Mouse (Mus musculus) brain, embryonic 14.5 days (tissue): ENCODE results near the gene E130218I03Rik.

Source experiments
- CTCF ChIP-seq: fragments of 200-500 bp; IDR thresholded peaks from 2 replicates; pipeline ENCODE4 v1.5.1; 2012; ENCODE audit warnings: inconsistent platforms, mild to moderate bottlenecking, moderate library complexity, borderline replicate concordance; ENCODE audit not compliant: insufficient read depth, insufficient read length; ENCODE audit errors: extremely low read depth
- POLR2A ChIP-seq: fragments of 200-500 bp; IDR thresholded peaks from 2 replicates; pipeline ENCODE4 v1.6.1; 2012; ENCODE audit warnings: mild to moderate bottlenecking, inconsistent platforms, borderline replicate concordance; ENCODE audit not compliant: poor library complexity, insufficient read depth, insufficient read length, severe bottlenecking; ENCODE audit errors: extremely low read depth

DNA sequence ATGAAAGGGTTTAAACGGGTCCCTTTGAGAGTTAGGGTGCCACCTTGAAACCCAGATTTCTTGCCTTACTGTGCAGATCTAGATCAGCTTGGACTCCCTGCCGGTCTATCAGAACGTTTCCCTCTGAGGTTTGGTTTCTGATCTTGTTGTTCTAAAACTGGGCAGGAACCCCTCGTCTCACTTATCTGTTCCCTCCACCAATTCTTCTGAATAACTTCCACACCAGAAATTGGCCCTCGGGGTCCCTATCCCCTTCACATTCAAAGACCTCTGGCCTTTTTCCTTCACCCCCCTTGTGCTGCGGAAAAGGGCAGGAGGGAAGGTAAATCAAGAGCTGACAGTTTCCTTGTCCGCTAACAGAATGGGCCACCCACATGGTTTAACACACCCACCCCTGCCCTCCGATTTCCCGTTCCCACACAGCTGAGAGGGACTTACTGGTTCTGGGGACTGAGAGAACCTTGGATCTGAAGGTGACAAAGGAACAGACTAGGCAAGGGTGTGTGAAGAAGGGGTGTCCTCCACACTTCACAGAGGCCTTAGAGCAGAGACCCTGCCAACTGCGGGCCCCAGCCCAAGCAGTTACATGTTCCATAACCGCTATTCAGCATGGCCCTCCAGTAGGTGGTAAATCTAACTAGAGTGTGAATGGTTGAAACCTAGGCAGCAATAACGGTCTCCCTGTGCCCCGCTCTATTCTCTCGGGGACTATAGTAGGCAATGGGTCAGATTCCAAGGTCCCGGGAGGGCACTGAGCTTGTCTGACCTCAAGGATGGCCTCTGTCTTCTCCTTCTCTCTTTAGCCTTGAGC lies 9.7 kb downstream of the E130218I03Rik start:
- TF ChIP-seq CTCF (no peak), POLR2A (no peak)
